Mouse (Mus musculus) NIH3T3 (cell line): ENCODE measurements around the gene Stk32c.
A peak's percentile ranks its signal among the peaks of the same experiment; 100 is the strongest.

Source experiments
- DNase-seq: peaks from one replicate; pipeline ENCODE4 v3.0.0-alpha.2; 2012; ENCODE audit warnings: low read depth

Stk32c gene

GRCm38 (mm10) chr7:139228447-139229171, 15.5 kb upstream of the Stk32c start:
- no peak for DNase-seq

GRCm38 (mm10) chr7:139226416-139226815, 13.3 kb upstream of the Stk32c start:
- DNase-seq = no peak

- DNase-seq = no peak
These were observed 11.6 kb upstream of the Stk32c start for GRCm38 (mm10) chr7:139224725-139225124.

GRCm38 (mm10) chr7:139224070-139224469, 11.0 kb upstream of the Stk32c start:
- no peak for DNase-seq

- no peak for DNase-seq
These were observed 9.2 kb upstream of the Stk32c start for GRCm38 (mm10) chr7:139222341-139222740.

- DNase-seq = no peak
These were observed 8.7 kb upstream of the Stk32c start for GRCm38 (mm10) chr7:139221856-139222255.

- no peak for DNase-seq
These were observed 8.0 kb upstream of the Stk32c start for GRCm38 (mm10) chr7:139221072-139221471.

- peak; percentile 70 for DNase-seq
These were observed 7.2 kb upstream of the Stk32c start for GRCm38 (mm10) chr7:139220303-139220702.

- DNase-seq = no peak
These were observed 6.4 kb upstream of the Stk32c start for GRCm38 (mm10) chr7:139219486-139219885.

- DNase-seq = peak; percentile 48
These were observed 5.7 kb upstream of the Stk32c start for GRCm38 (mm10) chr7:139218641-139219415.

- no peak for DNase-seq
These were observed 3.9 kb upstream of the Stk32c start for GRCm38 (mm10) chr7:139217046-139217445.

- no peak for DNase-seq
These were observed 3.4 kb upstream of the Stk32c start for GRCm38 (mm10) chr7:139216464-139216863.

GRCm38 (mm10) chr7:139215946-139216345, 2.8 kb upstream of the Stk32c start:
- DNase-seq = no peak

GRCm38 (mm10) chr7:139215516-139215915, 2.4 kb upstream of the Stk32c start:
- no peak for DNase-seq

- DNase-seq = peak; percentile 62
These were observed 1.7 kb upstream of the Stk32c start for GRCm38 (mm10) chr7:139214596-139215340.

GRCm38 (mm10) chr7:139214160-139214559, 1.1 kb upstream of the Stk32c start:
- no peak for DNase-seq

- DNase-seq = peak; percentile 14
These were observed 644 bp upstream of the Stk32c start for GRCm38 (mm10) chr7:139213751-139214150.

GRCm38 (mm10) chr7:139211761-139212160, 1.3 kb downstream of the Stk32c start:
- no peak for DNase-seq

- DNase-seq = no peak
These were observed 4.4 kb downstream of the Stk32c start for GRCm38 (mm10) chr7:139208773-139209095.

GRCm38 (mm10) chr7:139208023-139208772, 4.9 kb downstream of the Stk32c start:
- DNase-seq = peak; percentile 76

GRCm38 (mm10) chr7:139201209-139201608, 11.9 kb downstream of the Stk32c start:
- no peak for DNase-seq

GRCm38 (mm10) chr7:139200108-139200507, 13.0 kb downstream of the Stk32c start:
- peak; percentile 75 for DNase-seq
